Mouse (Mus musculus) lung, embryonic 16.5 days (tissue): ENCODE measurements around the gene Ppp1r14d. TPM values are rescaled to one million over a fixed set of nuclear protein-coding genes. Genes with fewer than 3 reads are reported as not detected.

Experiments used
- ATAC-seq: fragments of 200-750 bp; cut with Nextera tagmentation; 2 replicates; pipeline ENCODE4 v1.8.0; 2017; ENCODE audit warnings: low read depth, mild to moderate bottlenecking, moderate library complexity
- H3K27ac ChIP-seq: fragments of 300-500 bp; sonication (generic); 2 replicates; pipeline ENCODE4 v1.5.1; 2014; ENCODE audit warnings: mild to moderate bottlenecking, control low read depth, low read length
- H3K27me3 ChIP-seq: fragments of 300-500 bp; sonication (generic); 2 replicates; pipeline ENCODE4 v1.6.1; 2014; ENCODE audit warnings: low read depth, low read length, mixed read lengths; ENCODE audit not compliant: control insufficient read depth, insufficient read depth
- H3K36me3 ChIP-seq: fragments of 300-500 bp; sonication (generic); 2 replicates; pipeline ENCODE4 v1.6.1; 2014; ENCODE audit warnings: low read length; ENCODE audit not compliant: control insufficient read depth, insufficient read depth
- H3K4me1 ChIP-seq: fragments of 300-500 bp; sonication (generic); replicated peaks from 2 replicates; pipeline ENCODE4 v1.6.1; 2014; ENCODE audit warnings: low read length, mixed read lengths; ENCODE audit not compliant: control insufficient read depth, insufficient read depth
- H3K4me2 ChIP-seq: fragments of 300-500 bp; sonication (generic); 2 replicates; pipeline ENCODE4 v1.6.1; 2014; ENCODE audit warnings: low read depth, low read length, control low read depth
- H3K4me3 ChIP-seq: fragments of 300-500 bp; sonication (generic); 2 replicates; pipeline ENCODE4 v1.5.1; 2014; ENCODE audit warnings: mild to moderate bottlenecking, low read length, control low read depth
- H3K9ac ChIP-seq: fragments of 300-500 bp; sonication (generic); 2 replicates; pipeline ENCODE4 v1.6.1; 2014; ENCODE audit warnings: low read length, control low read depth
- H3K9me3 ChIP-seq: fragments of 300-500 bp; sonication (generic); 2 replicates; pipeline ENCODE4 v1.6.1; 2016; ENCODE audit warnings: low read length; ENCODE audit not compliant: control insufficient read depth
- WGBS: fragments of 180-500 bp; shearing (Covaris S2); extraction: QIAGEN DNeasy Blood & Tissue Kit; methylation state at CpG from one replicate; pipeline ENCODE4 v1.1.7; 2014; 5-methylcytosine and 5-hydroxymethylcytosine counted together
- polyA plus RNA-seq: library from polyadenylated mRNA; unstranded; fragments of >200 nt; fragmentation: Nextera tagmentation; extraction: Ambion mirVana; gene quantifications from 2 replicates; pipeline ENCODE4 v1.2.1, GENCODE M21; 2015

The Ppp1r14d gene
- polyA plus RNA-seq, 1 experiment from 2014 or later, result 0.73 TPM

- Histone ChIP-seq H3K27me3 (peaks cover 3% of the 10 kb centered on the region; the same call in 1 of the 2 replicates), H3K9ac (no peak overlapping the region), H3K4me2 (no peak overlapping the region), H3K4me1 (peaks cover 23% of the 10 kb centered on the region), H3K9me3 (no peaks in the 10 kb centered on the region), H3K4me3 (no peak overlapping the region), H3K27ac (no peak overlapping the region), H3K36me3 (no peaks in the 10 kb centered on the region; the same call in 1 of the 2 replicates)
- 83% methylated on average over 2 of the region's 2 CpGs for whole genome bisulfite sequencing
- ATAC-seq, result no peak
Measured at GRCm38 (mm10) chr2:119170282-119170681, 59.4 kb downstream of the Ppp1r14d start.

Other genes starting within 250 kb of the Ppp1r14d start
- gene Ccdc32, start 200.5 kb downstream of the Ppp1r14d start, polyA plus RNA-seq, result 23.8 and 25.1 TPM in 2 replicates
- 3.3 and 3.5 TPM in 2 replicates for gene Rpusd2, start 195.1 kb downstream of the Ppp1r14d start, polyA plus RNA-seq
- 62.8 and 64.4 TPM in 2 replicates for gene Knl1, start 182.8 kb downstream of the Ppp1r14d start, polyA plus RNA-seq
- gene Rad51, start 117.1 kb downstream of the Ppp1r14d start, polyA plus RNA-seq, result 52.6 and 53.0 TPM in 2 replicates
- 39.9 and 41.1 TPM in 2 replicates for gene Rmdn3, start 72.9 kb downstream of the Ppp1r14d start, polyA plus RNA-seq
- 24.3 and 26.1 TPM in 2 replicates for gene Gchfr, start 62.1 kb downstream of the Ppp1r14d start, polyA plus RNA-seq
- 0.40 and 0.41 TPM in 2 replicates for gene Gm14137, start 55.4 kb downstream of the Ppp1r14d start, polyA plus RNA-seq
- gene Zfyve19, start 21.3 kb downstream of the Ppp1r14d start, polyA plus RNA-seq, result 48.7 and 50.8 TPM in 2 replicates
- gene Dnajc17, start 21.1 kb downstream of the Ppp1r14d start, polyA plus RNA-seq, result 17.0 and 22.3 TPM in 2 replicates
- 34.2 and 36.2 TPM in 2 replicates for gene Spint1, start 7.5 kb upstream of the Ppp1r14d start, polyA plus RNA-seq
- gene Rhov, start 41.4 kb upstream of the Ppp1r14d start, polyA plus RNA-seq, result 1.3 and 2.2 TPM in 2 replicates
- gene Vps18, start 58.8 kb upstream of the Ppp1r14d start, polyA plus RNA-seq, result 18.8 and 19.5 TPM in 2 replicates
- gene Dll4, start 95.9 kb upstream of the Ppp1r14d start, polyA plus RNA-seq, result 14.6 and 17.8 TPM in 2 replicates
- gene Chac1, start 121.3 kb upstream of the Ppp1r14d start, polyA plus RNA-seq, result 1.1 and 1.7 TPM in 2 replicates
- gene Ino80, start 247.8 kb upstream of the Ppp1r14d start, polyA plus RNA-seq, result 4.2 TPM in 2 replicates